Mouse (Mus musculus): Measurements from ENCODE around the gene Gigyf1. TPM values are rescaled to one million over a fixed set of nuclear protein-coding genes. Genes with fewer than 3 reads are reported as not detected.

The Gigyf1 gene
- 13.5 and 14.0 TPM in 2 replicates for polyA plus RNA-seq (2016; fragmentation: Nextera tagmentation; extraction: Ambion mirVana)

DNA sequence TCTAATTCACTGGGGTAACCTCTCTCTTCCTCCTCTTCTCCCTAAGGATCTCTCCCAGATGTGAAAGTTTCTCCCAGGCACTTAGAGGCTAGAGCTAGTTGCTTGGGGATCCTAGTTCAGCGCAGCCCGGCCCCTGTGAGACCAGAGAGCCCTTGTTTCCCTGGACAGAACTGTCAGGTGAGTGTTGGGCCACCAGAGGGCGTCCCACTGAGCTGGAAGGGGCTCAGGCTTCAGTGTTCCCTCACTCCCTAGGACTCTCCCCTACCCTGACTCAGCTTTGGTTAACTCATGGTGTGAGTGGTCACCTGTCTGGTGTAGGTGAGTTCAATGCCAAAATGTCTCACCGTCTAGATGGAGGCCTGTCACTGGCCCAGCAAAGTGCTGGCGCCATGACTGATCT, at the start of gene Gigyf1:
Gigyf1 (plus strand) TSS at position 113 of the 400 bp plus-strand sequence.
- Histone ChIP-seq H3K9me3 (no peaks in the 10 kb centered on the region), H3K27ac (no peak within 1 kb of the TSS), H3K4me3 (no peak within 1 kb of the TSS), H3K4me1 (peaks cover 26% of the 10 kb centered on the region), H3K36me3 (replicated peaks) (peaks cover 88% of the 10 kb centered on the region), H3K27me3 (ENCODE audit: poor library complexity, severe bottlenecking) (no peaks in the 10 kb centered on the region)
- no peak for DNase-seq (ENCODE audit: extremely low spot score, low spot score)
- 79% methylated on average over 5 of the region's 5 CpGs for WGBS

DNA sequence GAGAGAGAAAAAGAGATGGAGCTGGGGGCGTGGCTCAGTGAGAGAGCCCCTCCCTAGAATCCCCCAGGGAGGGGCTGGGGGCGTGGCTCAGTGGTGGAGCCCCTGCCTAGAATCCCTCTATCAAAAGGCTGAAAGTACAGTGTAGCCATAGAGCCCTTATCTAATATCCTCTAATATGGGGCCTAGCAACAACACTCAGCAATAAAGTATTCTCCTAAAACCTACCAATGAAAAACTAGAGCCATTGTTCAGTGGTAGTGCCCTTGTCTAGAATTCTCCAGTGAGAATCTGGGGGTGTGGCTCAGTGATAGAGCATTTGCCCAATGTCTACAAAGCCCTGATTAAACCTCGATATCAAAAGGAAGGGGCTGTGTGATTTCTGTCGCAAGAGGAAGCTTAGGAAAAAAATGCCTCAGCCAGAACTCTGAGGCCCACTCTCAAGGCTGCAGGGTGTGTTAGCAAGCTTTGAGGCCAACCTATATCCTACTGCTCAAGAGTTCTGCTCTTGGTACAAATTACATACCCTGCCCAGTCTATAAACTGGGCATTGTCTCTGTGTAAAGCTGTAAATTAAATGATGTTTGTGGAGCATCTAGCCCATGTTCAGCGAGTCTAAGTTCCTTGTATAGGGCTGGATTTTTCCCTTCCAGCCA, 46.0 kb upstream of the Gigyf1 start:
- Histone ChIP-seq H3K9me3 (no peaks in the 10 kb centered on the region), H3K4me1 (peaks cover 7% of the 10 kb centered on the region), H3K36me3 (replicated peaks) (no peaks in the 10 kb centered on the region), H3K27ac (no peak overlapping the region), H3K4me3 (no peak overlapping the region), H3K27me3 (ENCODE audit: poor library complexity, severe bottlenecking) (no peaks in the 10 kb centered on the region)
- 74% methylated on average over 5 of the region's 5 CpGs for WGBS
- DNase-seq (ENCODE audit: extremely low spot score, low spot score), result no peak

DNA sequence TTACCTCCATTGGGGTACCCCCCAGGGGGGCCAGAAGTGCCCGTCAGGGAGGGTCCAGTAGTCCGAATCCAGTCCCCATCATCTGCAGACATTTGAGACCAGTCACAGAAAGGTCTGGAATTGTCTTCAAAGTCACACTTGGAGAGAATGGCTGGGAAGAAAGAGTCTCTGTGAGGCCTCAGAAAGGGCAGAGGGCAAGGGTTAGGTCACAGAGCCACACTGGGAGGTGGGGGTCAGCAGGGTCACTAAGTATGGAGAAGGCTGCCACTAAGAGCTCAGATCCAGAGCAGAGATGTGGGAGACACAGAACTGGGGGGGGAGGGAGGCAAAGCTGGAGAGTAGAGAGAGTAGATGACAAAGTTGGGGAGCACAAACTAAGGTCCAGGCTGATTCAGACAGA, 44.0 kb upstream of the Gigyf1 start:
- WGBS, result 23% methylated on average over 2 of the region's 2 CpGs
- Histone ChIP-seq H3K27me3 (ENCODE audit: poor library complexity, severe bottlenecking) (no peaks in the 10 kb centered on the region), H3K9me3 (no peaks in the 10 kb centered on the region), H3K27ac (peak overlapping the region; percentile 36; the same call in 1 of the 2 replicates), H3K36me3 (replicated peaks) (no peaks in the 10 kb centered on the region), H3K4me3 (no peak overlapping the region), H3K4me1 (peaks cover 7% of the 10 kb centered on the region)
- DNase-seq (ENCODE audit: extremely low spot score, low spot score), result no peak

DNA sequence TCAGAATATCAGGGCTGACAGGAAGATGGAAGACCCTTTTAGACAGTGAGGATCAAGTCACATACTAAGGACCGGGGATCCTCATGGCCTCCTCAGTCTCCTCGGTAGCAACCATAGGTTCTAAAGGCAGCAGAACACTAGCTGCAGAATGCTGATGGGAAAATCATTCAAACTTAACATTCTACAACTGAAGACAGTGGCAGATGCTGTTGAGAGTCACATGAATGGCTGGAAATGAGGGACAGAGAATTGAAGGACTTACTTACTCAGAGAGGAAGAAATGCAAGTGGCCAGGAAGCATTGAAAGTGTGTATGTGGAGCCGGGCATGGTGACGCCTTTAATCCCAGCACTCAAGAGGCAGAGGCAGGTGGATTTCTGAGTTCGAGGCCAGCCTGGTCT, 41.4 kb upstream of the Gigyf1 start, which contains the start of gene Zan:
Zan (minus strand) TSS at position 101 of the 400 bp plus-strand sequence.
- Histone ChIP-seq H3K36me3 (replicated peaks) (no peaks in the 10 kb centered on the region), H3K27me3 (ENCODE audit: poor library complexity, severe bottlenecking) (no peaks in the 10 kb centered on the region), H3K27ac (no peak within 1 kb of the TSS), H3K4me1 (peaks cover 15% of the 10 kb centered on the region), H3K4me3 (no peak within 1 kb of the TSS), H3K9me3 (no peaks in the 10 kb centered on the region)
- DNase-seq (ENCODE audit: extremely low spot score, low spot score), result no peak
- WGBS, result 91% methylated on average over 5 of the region's 5 CpGs

DNA sequence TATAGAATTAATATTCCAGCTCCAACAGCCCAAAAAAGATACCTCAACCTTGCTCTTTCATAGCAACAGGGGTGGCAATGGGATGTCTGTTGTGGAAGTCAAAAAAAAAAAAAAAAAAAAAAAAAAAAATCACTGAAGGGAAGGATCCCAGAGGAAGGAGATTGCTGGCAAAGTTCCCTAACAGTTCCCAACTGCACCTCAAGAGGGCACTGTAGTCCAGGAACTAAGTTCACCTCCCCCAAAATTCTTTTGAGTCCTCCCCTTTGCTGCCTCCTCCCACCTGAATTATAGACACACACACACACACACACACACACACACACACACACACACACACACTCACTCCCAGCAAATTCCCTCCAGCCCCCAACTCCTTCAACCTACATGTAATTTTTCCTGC, 37.2 kb upstream of the Gigyf1 start:
- Histone ChIP-seq H3K9me3 (no peaks in the 10 kb centered on the region), H3K27ac (peak overlapping the region; percentile 76), H3K4me1 (peaks cover 34% of the 10 kb centered on the region), H3K27me3 (ENCODE audit: poor library complexity, severe bottlenecking) (peaks cover 25% of the 10 kb centered on the region), H3K36me3 (replicated peaks) (no peaks in the 10 kb centered on the region), H3K4me3 (no peak overlapping the region)
- peak; percentile 74 for DNase-seq (ENCODE audit: extremely low spot score, low spot score)

DNA sequence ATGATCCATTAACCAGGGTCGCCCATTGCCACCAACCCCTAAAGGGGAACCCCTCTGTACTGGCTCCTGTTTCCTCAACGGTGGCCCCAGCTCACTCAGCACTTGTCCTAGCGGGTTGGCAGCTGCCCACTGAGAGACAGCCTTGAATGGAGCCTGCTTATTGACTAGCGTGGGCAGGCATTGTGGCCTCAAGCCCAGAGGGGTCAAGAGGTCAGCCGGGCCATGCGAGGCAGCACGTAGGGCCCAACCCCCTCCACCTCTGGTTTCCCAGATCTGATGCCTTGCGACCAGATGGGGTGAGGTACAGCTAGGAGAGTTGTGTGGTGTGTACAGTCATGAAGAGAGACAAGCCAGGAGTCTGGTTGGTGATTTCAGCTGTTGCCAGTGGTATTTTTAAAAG, 36.5 kb upstream of the Gigyf1 start:
- Histone ChIP-seq H3K27me3 (ENCODE audit: poor library complexity, severe bottlenecking) (peaks cover 25% of the 10 kb centered on the region), H3K4me3 (no peak overlapping the region), H3K27ac (peak overlapping the region; percentile 76), H3K36me3 (replicated peaks) (no peaks in the 10 kb centered on the region), H3K9me3 (no peaks in the 10 kb centered on the region), H3K4me1 (peaks cover 39% of the 10 kb centered on the region)
- 12% methylated on average over 8 of the region's 8 CpGs for WGBS
- DNase-seq (ENCODE audit: extremely low spot score, low spot score), result peak; percentile 19

DNA sequence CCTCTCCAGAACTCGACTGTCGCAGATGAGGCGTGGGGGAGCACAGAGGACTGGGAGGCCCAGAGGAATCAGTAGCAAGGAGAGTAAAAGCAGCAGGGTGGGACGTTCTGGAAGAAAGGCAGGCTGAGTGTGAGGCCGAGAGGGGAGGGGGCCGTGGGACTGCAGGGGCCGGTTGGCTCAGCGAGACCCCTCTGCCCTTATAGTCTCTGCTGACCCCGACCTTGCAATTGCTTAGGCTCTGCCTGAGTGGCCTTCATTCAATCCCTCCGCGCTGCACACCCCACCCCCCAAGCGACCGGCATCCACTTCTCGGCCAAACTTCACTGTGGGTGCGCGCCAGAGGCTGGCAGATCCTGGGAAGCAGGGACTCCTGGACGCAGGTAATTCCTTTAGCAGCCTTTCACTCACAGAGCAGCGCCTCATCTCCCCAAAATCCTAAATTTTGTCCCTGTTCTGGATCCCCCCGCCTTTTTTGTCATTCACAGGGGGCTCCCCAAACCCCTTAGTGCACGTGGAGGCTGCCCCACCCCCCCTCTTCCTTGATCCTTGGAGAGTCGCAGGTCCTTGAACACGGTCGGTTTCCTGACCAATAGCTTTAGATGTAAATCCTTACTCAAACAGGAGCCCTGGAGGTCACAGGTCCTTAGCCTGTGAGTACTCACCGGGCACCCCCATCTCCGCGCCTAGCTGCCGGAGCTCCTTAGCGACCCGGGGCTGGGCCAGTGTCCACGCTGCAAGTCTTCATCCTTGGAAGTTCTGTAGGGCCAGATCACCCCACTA, 33.1 kb upstream of the Gigyf1 start:
- H3K36me3 ChIP-seq (replicated peaks), result 0 out of 2 replicates have a peak, but pooled peaks cover 2% of the 10 kb centered on the region
- DNase-seq (ENCODE audit: extremely low spot score, low spot score), result peak; percentile 41
- WGBS, result 3% methylated on average over 30 of the region's 30 CpGs
- peaks cover 39% of the 10 kb centered on the region for H3K4me1 ChIP-seq
- H3K4me3 ChIP-seq, result peak overlapping the region; percentile 61
- peak overlapping the region; percentile 80 for H3K27ac ChIP-seq
- H3K9me3 ChIP-seq, result no peaks in the 10 kb centered on the region
- H3K27me3 ChIP-seq (ENCODE audit: poor library complexity, severe bottlenecking), result peaks cover 25% of the 10 kb centered on the region

DNA sequence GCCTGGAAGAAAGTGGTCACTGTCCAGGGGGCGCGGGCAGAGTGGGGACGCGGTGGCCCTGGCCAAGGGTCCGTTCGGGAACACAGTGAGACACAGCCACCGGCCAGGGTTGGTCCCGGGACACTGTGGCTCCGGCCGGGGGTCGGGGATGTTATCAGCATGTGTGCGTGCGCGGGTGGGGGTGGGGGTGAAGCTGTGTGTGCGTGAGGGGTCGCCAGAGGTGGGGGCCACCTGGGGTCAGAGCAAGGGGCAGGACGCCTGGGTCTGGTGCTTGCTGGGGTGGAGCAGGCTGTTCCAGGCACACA, 32.5 kb upstream of the Gigyf1 start:
- WGBS, result under 1% methylated on average over 17 of the region's 17 CpGs
- DNase-seq (ENCODE audit: extremely low spot score, low spot score), result no peak

DNA sequence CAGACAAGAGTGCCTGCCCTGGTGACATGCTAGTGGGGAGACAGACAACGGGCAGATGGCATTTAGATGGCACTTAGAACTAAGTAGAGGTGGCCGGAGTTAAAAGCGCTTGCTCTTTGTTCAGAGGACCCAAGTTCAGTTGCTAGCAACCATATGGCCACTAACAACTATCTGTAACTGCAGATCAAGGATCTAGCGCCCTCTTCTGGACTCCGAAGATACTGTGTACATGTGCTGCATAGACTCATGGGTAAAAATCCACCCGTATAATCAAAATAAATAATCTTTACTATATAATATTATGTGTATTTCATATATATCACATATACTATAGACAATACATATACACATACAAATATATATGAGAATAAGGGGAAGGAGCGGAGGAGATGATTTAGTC, 30.7 kb upstream of the Gigyf1 start:
- Histone ChIP-seq H3K4me3 (no peak overlapping the region), H3K9me3 (no peaks in the 10 kb centered on the region), H3K36me3 (replicated peaks) (0 out of 2 replicates have a peak, but pooled peaks cover 2% of the 10 kb centered on the region), H3K27me3 (ENCODE audit: poor library complexity, severe bottlenecking) (peaks cover 25% of the 10 kb centered on the region), H3K4me1 (peaks cover 26% of the 10 kb centered on the region), H3K27ac (no peak overlapping the region)
- DNase-seq (ENCODE audit: extremely low spot score, low spot score), result no peak
- 88% methylated on average over 7 of the region's 7 CpGs for WGBS

More for the DNA sequence above, 32.5 kb upstream of the Gigyf1 start:
- Histone ChIP-seq H3K27ac (peak overlapping the region; percentile 80), H3K4me1 (peaks cover 39% of the 10 kb centered on the region), H3K27me3 (ENCODE audit: poor library complexity, severe bottlenecking) (peaks cover 25% of the 10 kb centered on the region), H3K4me3 (peak overlapping the region; percentile 61), H3K9me3 (no peaks in the 10 kb centered on the region), H3K36me3 (replicated peaks) (0 out of 2 replicates have a peak, but pooled peaks cover 2% of the 10 kb centered on the region)

DNA sequence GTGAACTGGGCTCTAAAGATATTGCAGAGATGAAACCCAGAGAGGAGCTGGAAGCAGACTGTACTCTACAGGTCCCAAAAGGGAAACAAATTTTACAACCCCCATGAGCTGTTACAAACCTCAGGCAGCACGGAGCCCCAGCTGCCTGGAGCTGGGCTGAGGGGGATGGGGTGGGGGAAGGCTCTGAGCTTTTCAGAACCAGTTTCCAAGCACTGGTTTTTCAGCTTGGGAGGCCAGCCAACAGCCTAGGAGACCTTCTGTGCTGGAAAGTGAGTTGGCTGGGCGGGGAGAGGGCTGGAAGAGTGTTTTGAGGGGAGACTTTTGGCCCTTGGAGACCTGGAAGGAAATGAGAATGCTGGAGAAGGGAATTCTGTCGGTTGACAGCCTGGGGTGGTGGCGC, 26.8 kb upstream of the Gigyf1 start:
- 0 out of 2 replicates have a peak, but pooled peaks cover 2% of the 10 kb centered on the region for H3K36me3 ChIP-seq (replicated peaks)
- H3K27me3 ChIP-seq (ENCODE audit: poor library complexity, severe bottlenecking), result no peaks in the 10 kb centered on the region
- H3K4me1 ChIP-seq, result peaks cover under 1% of the 10 kb centered on the region
- no peak overlapping the region for H3K27ac ChIP-seq
- no peak overlapping the region for H3K4me3 ChIP-seq
- 72% methylated on average over 4 of the region's 4 CpGs for WGBS
- no peaks in the 10 kb centered on the region for H3K9me3 ChIP-seq
- DNase-seq (ENCODE audit: extremely low spot score, low spot score), result no peak

DNA sequence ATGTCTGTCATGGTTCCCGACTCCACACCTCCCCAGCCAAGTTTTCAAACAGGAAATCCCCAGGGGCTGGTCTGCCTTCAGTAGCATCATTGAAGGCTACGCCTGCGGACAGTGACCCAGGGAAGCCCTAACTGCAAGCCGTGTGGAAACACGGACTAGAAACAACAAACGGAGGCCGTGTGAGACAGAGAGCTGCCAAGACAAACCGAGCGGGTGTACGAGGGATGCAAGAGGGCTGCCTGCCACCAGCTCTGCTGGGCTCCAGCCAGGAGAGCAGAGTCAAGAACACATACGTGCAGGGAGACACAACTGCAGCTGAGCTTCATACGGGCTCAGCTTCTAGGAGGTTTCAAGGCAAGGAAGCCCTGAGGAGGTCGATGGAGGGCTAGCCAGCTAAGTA, 24.5 kb upstream of the Gigyf1 start:
- Histone ChIP-seq H3K27me3 (ENCODE audit: poor library complexity, severe bottlenecking) (no peaks in the 10 kb centered on the region), H3K4me1 (no peaks in the 10 kb centered on the region), H3K27ac (no peak overlapping the region), H3K4me3 (no peak overlapping the region), H3K9me3 (no peaks in the 10 kb centered on the region), H3K36me3 (replicated peaks) (no peaks in the 10 kb centered on the region)
- 89% methylated on average over 13 of the region's 13 CpGs for WGBS
- DNase-seq (ENCODE audit: extremely low spot score, low spot score), result no peak

DNA sequence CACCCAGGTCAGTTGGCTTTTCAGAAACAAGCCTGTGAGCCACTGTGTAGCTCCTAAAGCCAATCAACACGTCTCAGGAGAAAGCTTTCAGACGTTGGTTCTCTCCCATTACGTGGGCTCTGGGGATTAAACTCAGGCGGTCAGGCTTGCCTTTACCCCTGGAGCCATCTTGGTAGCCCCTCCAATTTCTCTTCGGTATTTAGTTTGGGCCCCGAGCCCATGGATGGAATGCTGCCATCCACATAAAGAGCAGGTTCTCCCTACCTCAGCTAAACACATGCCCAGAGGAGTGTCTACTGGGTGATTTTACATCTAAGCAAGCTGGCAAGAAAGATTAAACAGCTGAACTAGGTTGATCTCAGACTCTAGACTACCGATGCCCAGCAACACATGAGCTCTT, 18.2 kb upstream of the Gigyf1 start:
- H3K4me1 ChIP-seq, result peaks cover 25% of the 10 kb centered on the region
- H3K36me3 ChIP-seq (replicated peaks), result peaks cover 17% of the 10 kb centered on the region
- H3K27ac ChIP-seq, result no peak overlapping the region
- H3K9me3 ChIP-seq, result no peaks in the 10 kb centered on the region
- no peaks in the 10 kb centered on the region for H3K27me3 ChIP-seq (ENCODE audit: poor library complexity, severe bottlenecking)
- 92% methylated on average over 7 of the region's 7 CpGs for whole genome bisulfite sequencing
- DNase-seq (ENCODE audit: extremely low spot score, low spot score), result no peak
- no peak overlapping the region for H3K4me3 ChIP-seq
